Mouse (Mus musculus): ENCODE data around the gene Skap1.

The Skap1 gene

GRCm38 (mm10) chr11:96463986-96464715 is at the start of gene Skap1:
TSS of gene Skap1 (plus strand) at chr11:96464593.
- DNase-seq (ENCODE audit: extremely low spot score) = peak; percentile 17

GRCm38 (mm10) chr11:96421074-96421473 is 43.3 kb upstream of the Skap1 start:
- no peak for DNase-seq (ENCODE audit: extremely low spot score)

- peak; percentile 39 for DNase-seq (ENCODE audit: extremely low spot score)
These were observed 42.7 kb upstream of the Skap1 start for GRCm38 (mm10) chr11:96421517-96422265.

- DNase-seq (ENCODE audit: extremely low spot score) = no peak
These were observed 39.2 kb upstream of the Skap1 start for GRCm38 (mm10) chr11:96425193-96425592.

GRCm38 (mm10) chr11:96426191-96426590 is 38.2 kb upstream of the Skap1 start:
- no peak for DNase-seq (ENCODE audit: extremely low spot score)

GRCm38 (mm10) chr11:96426805-96427204 is 37.6 kb upstream of the Skap1 start:
- no peak for DNase-seq (ENCODE audit: extremely low spot score)

- no peak for DNase-seq (ENCODE audit: extremely low spot score)
These were observed 35.3 kb upstream of the Skap1 start for GRCm38 (mm10) chr11:96429062-96429461.

GRCm38 (mm10) chr11:96429891-96430290 is 34.5 kb upstream of the Skap1 start:
- DNase-seq (ENCODE audit: extremely low spot score) = no peak

- DNase-seq (ENCODE audit: extremely low spot score) = no peak
These were observed 32.5 kb upstream of the Skap1 start for GRCm38 (mm10) chr11:96431871-96432270.

- no peak for DNase-seq (ENCODE audit: extremely low spot score)
These were observed 29.5 kb upstream of the Skap1 start for GRCm38 (mm10) chr11:96434888-96435287.

GRCm38 (mm10) chr11:96436525-96436924 is 27.9 kb upstream of the Skap1 start:
- no peak for DNase-seq (ENCODE audit: extremely low spot score)

- DNase-seq (ENCODE audit: extremely low spot score) = peak; percentile 61
These were observed 25.6 kb upstream of the Skap1 start for GRCm38 (mm10) chr11:96438787-96439186.

- no peak for DNase-seq (ENCODE audit: extremely low spot score)
These were observed 22.7 kb upstream of the Skap1 start for GRCm38 (mm10) chr11:96441546-96442185.

- DNase-seq (ENCODE audit: extremely low spot score) = no peak
These were observed 21.9 kb upstream of the Skap1 start for GRCm38 (mm10) chr11:96442468-96442867.

- DNase-seq (ENCODE audit: extremely low spot score) = no peak
These were observed 16.5 kb upstream of the Skap1 start for GRCm38 (mm10) chr11:96447931-96448330.

- DNase-seq (ENCODE audit: extremely low spot score) = no peak
These were observed 9.3 kb upstream of the Skap1 start for GRCm38 (mm10) chr11:96455111-96455510.

GRCm38 (mm10) chr11:96455699-96456326 is 8.6 kb upstream of the Skap1 start:
- DNase-seq (ENCODE audit: extremely low spot score) = no peak

- peak; percentile 44 for DNase-seq (ENCODE audit: extremely low spot score)
These were observed 7.7 kb upstream of the Skap1 start for GRCm38 (mm10) chr11:96456508-96457305.

- no peak for DNase-seq (ENCODE audit: extremely low spot score)
These were observed 2.6 kb upstream of the Skap1 start for GRCm38 (mm10) chr11:96461766-96462165.

- DNase-seq (ENCODE audit: extremely low spot score) = peak; percentile 41
These were observed 2.1 kb upstream of the Skap1 start for GRCm38 (mm10) chr11:96462191-96462752.

- no peak for DNase-seq (ENCODE audit: extremely low spot score)
These were observed 295 bp downstream of the Skap1 start for GRCm38 (mm10) chr11:96464716-96465060.
